Mouse (Mus musculus): ENCODE results near the gene Unk. TPM values are rescaled to one million over a fixed set of nuclear protein-coding genes. Genes with fewer than 3 reads are reported as not detected.
"Not testable (repeated sequence)": the region's sequence is repeated elsewhere in the genome, so short reads cannot be mapped to it uniquely, and the experiment has no call there.

The Unk gene
- polyA plus RNA-seq, 1 experiment from 2014 or later: 38.0 TPM

- H3K4me2 ChIP-seq: peak overlapping the region; percentile 66
- peak overlapping the region; percentile 51 for H3K4me3 ChIP-seq
- H3K36me3 ChIP-seq (ENCODE audit: poor library complexity, severe bottlenecking): peaks cover 18% of the 10 kb centered on the region
- H3K27ac ChIP-seq: peak overlapping the region; percentile 61
- peak overlapping the region; percentile 59 for H3K9ac ChIP-seq
- no peaks in the 10 kb centered on the region for H3K9me3 ChIP-seq (replicated peaks)
- ATAC-seq: peak; percentile 82
- no peaks in the 10 kb centered on the region for H3K27me3 ChIP-seq
- peaks cover 21% of the 10 kb centered on the region for H3K4me1 ChIP-seq
- WGBS: 4% methylated on average over 31 of the region's 31 CpGs
These were observed 57.3 kb downstream of the Unk start for GRCm38 (mm10) chr11:116087194-116088130.

- H3K27ac ChIP-seq: no peak overlapping the region
- ATAC-seq: no peak
- no peak overlapping the region for H3K9ac ChIP-seq
- peaks cover 12% of the 10 kb centered on the region for H3K36me3 ChIP-seq (ENCODE audit: poor library complexity, severe bottlenecking)
- H3K9me3 ChIP-seq (replicated peaks): no peaks in the 10 kb centered on the region
- peak overlapping the region; percentile 66 for H3K4me2 ChIP-seq
- WGBS: 90% methylated on average over 8 of the region's 8 CpGs
- no peak overlapping the region for H3K4me3 ChIP-seq
- no peaks in the 10 kb centered on the region for H3K27me3 ChIP-seq
- H3K4me1 ChIP-seq: peaks cover 21% of the 10 kb centered on the region
These were observed 58.1 kb downstream of the Unk start for GRCm38 (mm10) chr11:116088188-116088587.

- Histone ChIP-seq H3K4me2 (no peak overlapping the region), H3K27me3 (no peaks in the 10 kb centered on the region), H3K4me3 (no peak overlapping the region), H3K9ac (no peak overlapping the region), H3K9me3 (replicated peaks) (no peaks in the 10 kb centered on the region), H3K4me1 (peaks cover 21% of the 10 kb centered on the region), H3K36me3 (ENCODE audit: poor library complexity, severe bottlenecking) (peaks cover 6% of the 10 kb centered on the region), H3K27ac (no peak overlapping the region)
- 88% methylated on average over 11 of the region's 11 CpGs for WGBS
- ATAC-seq: no peak
These were observed 58.7 kb downstream of the Unk start for GRCm38 (mm10) chr11:116088741-116089394.

GRCm38 (mm10) chr11:116089545-116089944, 59.4 kb downstream of the Unk start:
- ATAC-seq: no peak
- H3K9ac ChIP-seq: no peak overlapping the region
- no peak overlapping the region for H3K4me3 ChIP-seq
- H3K27me3 ChIP-seq: no peaks in the 10 kb centered on the region
- no peak overlapping the region for H3K27ac ChIP-seq
- 90% methylated on average over 6 of the region's 6 CpGs for WGBS
- H3K4me2 ChIP-seq: no peak overlapping the region
- H3K36me3 ChIP-seq (ENCODE audit: poor library complexity, severe bottlenecking): no peaks in the 10 kb centered on the region
- H3K9me3 ChIP-seq (replicated peaks): no peaks in the 10 kb centered on the region
- peaks cover 21% of the 10 kb centered on the region for H3K4me1 ChIP-seq

GRCm38 (mm10) chr11:116091591-116091990, 61.5 kb downstream of the Unk start:
- no peaks in the 10 kb centered on the region; the same call in 1 of the 2 replicates for H3K9me3 ChIP-seq (replicated peaks)
- no peak overlapping the region for H3K9ac ChIP-seq
- H3K4me1 ChIP-seq: peaks cover 8% of the 10 kb centered on the region; the same call in 1 of the 2 replicates
- no peaks in the 10 kb centered on the region for H3K27me3 ChIP-seq
- H3K4me3 ChIP-seq: no peak overlapping the region
- H3K27ac ChIP-seq: no peak overlapping the region
- H3K4me2 ChIP-seq: no peak overlapping the region
- 83% methylated on average over 6 of the region's 6 CpGs for WGBS
- no peak for ATAC-seq
- no peaks in the 10 kb centered on the region for H3K36me3 ChIP-seq (ENCODE audit: poor library complexity, severe bottlenecking)

GRCm38 (mm10) chr11:116092959-116093358, 62.8 kb downstream of the Unk start:
- H3K9me3 ChIP-seq (replicated peaks); H3K36me3 ChIP-seq (ENCODE audit: poor library complexity, severe bottlenecking); H3K4me1 ChIP-seq; H3K4me3 ChIP-seq; H3K27me3 ChIP-seq; ATAC-seq; H3K27ac ChIP-seq; H3K4me2 ChIP-seq; H3K9ac ChIP-seq: not testable (repeated sequence)
- WGBS: 94% methylated on average over 6 of the region's 6 CpGs

- no peaks in the 10 kb centered on the region for H3K27me3 ChIP-seq
- H3K4me2 ChIP-seq: no peak overlapping the region
- H3K4me1 ChIP-seq: no peaks in the 10 kb centered on the region
- ATAC-seq: no peak
- no peak overlapping the region for H3K9ac ChIP-seq
- no peaks in the 10 kb centered on the region for H3K36me3 ChIP-seq (ENCODE audit: poor library complexity, severe bottlenecking)
- no peaks in the 10 kb centered on the region; the same call in 1 of the 2 replicates for H3K9me3 ChIP-seq (replicated peaks)
- H3K4me3 ChIP-seq: no peak overlapping the region
- H3K27ac ChIP-seq: no peak overlapping the region
- 74% methylated on average over 16 of the region's 16 CpGs for WGBS
These were observed 63.8 kb downstream of the Unk start for GRCm38 (mm10) chr11:116093771-116094565.

GRCm38 (mm10) chr11:116095573-116095972, 65.5 kb downstream of the Unk start:
- 92% methylated on average over 3 of the region's 3 CpGs for WGBS
- no peak overlapping the region for H3K4me3 ChIP-seq
- no peaks in the 10 kb centered on the region for H3K27me3 ChIP-seq
- no peak for ATAC-seq
- no peak overlapping the region for H3K9ac ChIP-seq
- H3K4me1 ChIP-seq: no peaks in the 10 kb centered on the region
- no peaks in the 10 kb centered on the region; the same call in 1 of the 2 replicates for H3K9me3 ChIP-seq (replicated peaks)
- no peak overlapping the region for H3K4me2 ChIP-seq
- no peaks in the 10 kb centered on the region for H3K36me3 ChIP-seq (ENCODE audit: poor library complexity, severe bottlenecking)
- H3K27ac ChIP-seq: no peak overlapping the region

- no peak overlapping the region for H3K4me3 ChIP-seq
- H3K4me2 ChIP-seq: no peak overlapping the region
- WGBS: 92% methylated on average over 5 of the region's 5 CpGs
- H3K9me3 ChIP-seq (replicated peaks): no peaks in the 10 kb centered on the region; the same call in 1 of the 2 replicates
- no peak overlapping the region for H3K27ac ChIP-seq
- H3K4me1 ChIP-seq: no peaks in the 10 kb centered on the region
- H3K36me3 ChIP-seq (ENCODE audit: poor library complexity, severe bottlenecking): no peaks in the 10 kb centered on the region
- ATAC-seq: no peak
- H3K9ac ChIP-seq: no peak overlapping the region
- H3K27me3 ChIP-seq: no peaks in the 10 kb centered on the region
These were observed 66.3 kb downstream of the Unk start for GRCm38 (mm10) chr11:116096213-116097108.

GRCm38 (mm10) chr11:116098711-116099460, 68.8 kb downstream of the Unk start:
- H3K4me3 ChIP-seq: no peak overlapping the region
- no peak for ATAC-seq
- peaks cover 20% of the 10 kb centered on the region for H3K4me1 ChIP-seq
- no peak overlapping the region for H3K4me2 ChIP-seq
- no peaks in the 10 kb centered on the region for H3K27me3 ChIP-seq
- H3K36me3 ChIP-seq (ENCODE audit: poor library complexity, severe bottlenecking): no peaks in the 10 kb centered on the region
- no peaks in the 10 kb centered on the region; the same call in 1 of the 2 replicates for H3K9me3 ChIP-seq (replicated peaks)
- H3K9ac ChIP-seq: no peak overlapping the region; the same call in 1 of the 2 replicates
- 82% methylated on average over 14 of the region's 14 CpGs for WGBS
- no peak overlapping the region for H3K27ac ChIP-seq

All from forebrain, embryonic 13.5 days (tissue).